Mouse (Mus musculus) forebrain, embryonic 12.5 days (tissue): ENCODE data around the gene Ptprm. TPM values are rescaled to one million over a fixed set of nuclear protein-coding genes. Genes with fewer than 3 reads are reported as not detected.

Experiments used
- ATAC-seq: fragments of 200-750 bp; cut with Nextera tagmentation; 2 replicates; pipeline ENCODE4 v1.8.0; 2017; ENCODE audit warnings: moderate TSS enrichment; ENCODE audit not compliant: low FRiP score
- H3K27ac ChIP-seq: fragments of 300-500 bp; sonication (generic); 2 replicates; pipeline ENCODE4 v1.5.1; 2016; ENCODE audit warnings: mild to moderate bottlenecking
- H3K27me3 ChIP-seq: fragments of 300-500 bp; sonication (generic); 2 replicates; pipeline ENCODE4 v1.6.1; 2016; ENCODE audit warnings: mild to moderate bottlenecking
- H3K36me3 ChIP-seq: fragments of 300-500 bp; sonication (generic); replicated peaks from 2 replicates; pipeline ENCODE4 v1.6.1; 2016; ENCODE audit warnings: mild to moderate bottlenecking
- H3K4me1 ChIP-seq: fragments of 300-500 bp; sonication (generic); 2 replicates; pipeline ENCODE4 v1.6.1; 2016
- H3K4me2 ChIP-seq: fragments of 300-500 bp; sonication (generic); 2 replicates; pipeline ENCODE4 v1.6.1; 2016; ENCODE audit warnings: mild to moderate bottlenecking, moderate library complexity
- H3K4me3 ChIP-seq: fragments of 300-500 bp; sonication (generic); replicated peaks from 2 replicates; pipeline ENCODE4 v1.5.1; 2016; ENCODE audit warnings: mild to moderate bottlenecking
- H3K9ac ChIP-seq: fragments of 300-500 bp; sonication (generic); 2 replicates; pipeline ENCODE4 v1.6.1; 2016; ENCODE audit warnings: mild to moderate bottlenecking
- H3K9me3 ChIP-seq: fragments of 300-500 bp; sonication (generic); 2 replicates; pipeline ENCODE4 v1.6.1; 2016
- WGBS: fragments of 180-500 bp; shearing (Covaris S2); methylation state at CpG from one replicate; pipeline ENCODE4 v1.1.7; 2016; 5-methylcytosine and 5-hydroxymethylcytosine counted together
- polyA plus RNA-seq: library from polyadenylated mRNA; unstranded; fragments of >200 nt; fragmentation: Nextera tagmentation; extraction: Ambion mirVana; gene quantifications from 2 replicates; pipeline ENCODE4 v1.2.1, GENCODE M21; 2016

The Ptprm gene
- polyA plus RNA-seq, 1 experiment from 2014 or later, result 8.8 TPM

DNA sequence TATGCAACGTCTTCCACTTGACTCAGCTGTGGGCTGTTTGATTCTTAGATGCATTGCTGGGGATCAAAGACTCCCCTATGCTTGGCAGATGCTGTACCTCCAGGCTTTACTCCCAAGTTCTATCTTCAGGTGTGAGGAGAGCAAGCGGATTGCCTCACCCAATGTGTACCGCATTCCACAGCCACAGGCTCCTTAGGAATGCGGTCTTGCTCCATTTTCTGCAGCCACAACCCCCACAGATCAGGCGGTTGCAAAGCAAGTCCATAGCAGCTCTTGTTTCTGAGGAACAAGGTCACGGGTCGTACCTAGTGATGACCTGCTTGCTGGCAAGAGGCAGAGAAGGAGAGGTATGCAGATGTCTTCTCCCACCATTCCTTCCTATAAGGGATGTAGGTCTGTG is 4.3 kb upstream of the Ptprm start:
- ATAC-seq, result no peak
- Histone ChIP-seq H3K4me1 (peaks cover 7% of the 10 kb centered on the region), H3K9ac (no peak overlapping the region), H3K9me3 (no peaks in the 10 kb centered on the region), H3K27me3 (peaks cover 14% of the 10 kb centered on the region), H3K36me3 (no peaks in the 10 kb centered on the region), H3K4me2 (no peak overlapping the region), H3K27ac (no peak overlapping the region), H3K4me3 (no peak overlapping the region)
- WGBS, result 94% methylated on average over 7 of the region's 7 CpGs

DNA sequence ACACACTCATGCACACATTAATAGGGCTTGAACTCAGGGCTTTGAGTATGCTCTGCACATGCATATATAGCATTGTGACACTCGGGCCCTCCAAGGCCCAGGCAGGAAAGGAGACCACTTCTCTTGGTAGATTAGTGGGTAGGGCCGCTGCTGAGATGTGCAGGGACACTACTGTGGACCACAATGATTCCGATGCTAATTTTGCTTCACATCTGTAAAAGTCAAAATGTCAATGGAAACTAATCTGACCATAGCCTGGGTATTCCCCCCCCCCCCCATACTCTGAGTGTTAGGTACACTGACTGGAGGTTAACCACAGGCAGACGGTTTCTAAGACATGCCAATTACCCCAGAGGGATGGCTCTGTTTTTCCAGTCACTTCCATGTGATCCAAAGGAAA is 2.9 kb upstream of the Ptprm start:
- H3K27me3 ChIP-seq, result peaks cover 22% of the 10 kb centered on the region
- WGBS, result 80% methylated on average over 4 of the region's 4 CpGs
- no peak overlapping the region for H3K9ac ChIP-seq
- H3K4me2 ChIP-seq, result no peak overlapping the region
- no peak for ATAC-seq
- no peaks in the 10 kb centered on the region for H3K36me3 ChIP-seq
- peaks cover 17% of the 10 kb centered on the region for H3K4me1 ChIP-seq
- H3K27ac ChIP-seq, result no peak overlapping the region
- no peaks in the 10 kb centered on the region for H3K9me3 ChIP-seq
- no peak overlapping the region for H3K4me3 ChIP-seq

GRCm38 (mm10) chr17:67355251-67355650 is 994 bp upstream of the Ptprm start:
- peaks cover 36% of the 10 kb centered on the region for H3K27me3 ChIP-seq
- no peak overlapping the region for H3K9ac ChIP-seq
- H3K4me3 ChIP-seq, result peak overlapping the region; percentile 70; the same call in 1 of the 2 replicates
- H3K36me3 ChIP-seq, result no peaks in the 10 kb centered on the region
- 30% methylated on average over 5 of the region's 5 CpGs for WGBS
- H3K4me2 ChIP-seq, result peak overlapping the region; percentile 89
- H3K27ac ChIP-seq, result no peak overlapping the region
- peaks cover 17% of the 10 kb centered on the region for H3K4me1 ChIP-seq
- no peaks in the 10 kb centered on the region for H3K9me3 ChIP-seq
- no peak for ATAC-seq

GRCm38 (mm10) chr17:67353796-67354450 is 334 bp downstream of the Ptprm start:
- Histone ChIP-seq H3K9me3 (no peaks in the 10 kb centered on the region), H3K36me3 (no peaks in the 10 kb centered on the region), H3K4me2 (peak overlapping the region; percentile 89), H3K27ac (0 out of 2 replicates have a peak overlapping the region, but pooled peaks have one; percentile 19), H3K4me3 (peak overlapping the region; percentile 70), H3K9ac (peak overlapping the region; percentile 80), H3K27me3 (peaks cover 36% of the 10 kb centered on the region), H3K4me1 (peaks cover 17% of the 10 kb centered on the region)
- WGBS, result under 1% methylated on average over 68 of the region's 68 CpGs
- peak; percentile 59 for ATAC-seq

GRCm38 (mm10) chr17:67352956-67353795 is 1.1 kb downstream of the Ptprm start:
- 4% methylated on average over 50 of the region's 50 CpGs for WGBS
- Histone ChIP-seq H3K9me3 (no peaks in the 10 kb centered on the region), H3K27ac (no peak overlapping the region), H3K27me3 (peaks cover 36% of the 10 kb centered on the region), H3K9ac (peak overlapping the region; percentile 80), H3K4me2 (peak overlapping the region; percentile 89), H3K36me3 (no peaks in the 10 kb centered on the region), H3K4me3 (peak overlapping the region; percentile 70), H3K4me1 (peaks cover 17% of the 10 kb centered on the region)
- ATAC-seq, result peak; percentile 11; the same call in 1 of the 2 replicates

DNA sequence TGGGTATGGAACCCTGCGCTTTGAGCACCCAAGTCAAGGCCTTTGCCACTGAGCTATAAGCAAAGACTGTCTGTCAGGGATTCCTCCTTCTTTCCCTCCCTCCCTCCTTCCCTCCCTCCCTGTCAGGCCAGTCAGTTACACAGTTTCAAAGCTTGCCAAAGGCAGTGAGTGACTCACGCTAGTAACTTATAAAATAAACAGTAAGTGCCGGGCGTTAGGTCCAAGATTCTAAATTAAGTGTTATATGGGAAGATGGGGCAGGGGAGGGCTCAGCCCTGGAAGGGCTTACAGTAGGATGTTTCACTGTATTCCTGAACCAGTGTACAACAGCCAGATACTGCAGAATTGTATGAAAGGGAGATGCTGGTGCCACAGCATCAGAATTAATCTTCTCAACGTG is 2.8 kb downstream of the Ptprm start:
- no peak overlapping the region for H3K4me2 ChIP-seq
- H3K27ac ChIP-seq, result no peak overlapping the region
- no peaks in the 10 kb centered on the region for H3K36me3 ChIP-seq
- no peaks in the 10 kb centered on the region for H3K9me3 ChIP-seq
- peaks cover 17% of the 10 kb centered on the region for H3K4me1 ChIP-seq
- ATAC-seq, result no peak
- H3K9ac ChIP-seq, result no peak overlapping the region
- no peak overlapping the region for H3K4me3 ChIP-seq
- peaks cover 34% of the 10 kb centered on the region for H3K27me3 ChIP-seq
- WGBS, result 71% methylated on average over 5 of the region's 5 CpGs

DNA sequence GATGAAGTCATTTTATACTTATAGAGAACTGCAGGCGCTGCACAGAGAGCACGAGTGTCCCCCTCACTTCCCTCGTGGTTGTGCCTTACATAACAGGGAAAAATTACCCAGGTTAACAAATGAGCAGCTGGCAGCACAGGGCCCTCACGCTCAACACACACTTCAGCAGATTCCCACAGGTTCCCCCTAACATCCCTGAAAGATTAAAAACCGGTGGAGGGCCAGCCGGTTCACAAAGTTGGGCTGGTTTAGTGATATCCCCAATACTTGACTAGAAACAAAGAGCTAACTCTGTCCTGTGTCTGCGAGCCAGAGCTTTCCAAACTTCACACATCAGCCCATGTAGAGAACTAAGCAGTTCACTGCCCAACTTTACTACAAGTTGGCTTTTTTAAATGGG is 3.7 kb downstream of the Ptprm start:
- Histone ChIP-seq H3K4me1 (peaks cover 17% of the 10 kb centered on the region), H3K9me3 (no peaks in the 10 kb centered on the region), H3K4me3 (no peak overlapping the region), H3K9ac (no peak overlapping the region), H3K36me3 (no peaks in the 10 kb centered on the region), H3K27ac (no peak overlapping the region), H3K4me2 (no peak overlapping the region), H3K27me3 (peaks cover 26% of the 10 kb centered on the region)
- no peak for ATAC-seq
- WGBS, result 77% methylated on average over 7 of the region's 7 CpGs

DNA sequence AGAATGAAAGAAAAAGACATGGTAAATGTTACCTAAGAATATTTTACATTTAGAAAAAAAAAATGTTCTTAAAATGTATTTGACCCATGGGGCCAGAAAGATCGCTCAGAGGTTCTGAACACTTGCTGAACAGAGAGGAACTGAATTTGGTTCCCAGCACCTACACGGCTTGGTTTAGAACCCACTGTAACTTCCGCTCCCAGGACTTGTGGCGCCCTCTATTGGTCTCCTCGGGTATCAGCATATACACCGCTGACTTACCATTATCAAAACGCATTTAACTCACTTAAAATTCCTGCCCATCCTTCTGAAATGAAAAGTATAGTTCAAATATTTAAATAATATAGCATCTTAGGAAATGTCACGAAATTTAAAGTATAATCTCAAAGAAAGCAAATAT is 4.7 kb downstream of the Ptprm start:
- Histone ChIP-seq H3K27me3 (peaks cover 22% of the 10 kb centered on the region), H3K9me3 (no peaks in the 10 kb centered on the region), H3K4me3 (no peak overlapping the region), H3K4me2 (no peak overlapping the region), H3K9ac (no peak overlapping the region), H3K36me3 (no peaks in the 10 kb centered on the region), H3K27ac (no peak overlapping the region), H3K4me1 (peaks cover 13% of the 10 kb centered on the region)
- no peak for ATAC-seq
- WGBS, result 93% methylated on average over 8 of the region's 8 CpGs

DNA sequence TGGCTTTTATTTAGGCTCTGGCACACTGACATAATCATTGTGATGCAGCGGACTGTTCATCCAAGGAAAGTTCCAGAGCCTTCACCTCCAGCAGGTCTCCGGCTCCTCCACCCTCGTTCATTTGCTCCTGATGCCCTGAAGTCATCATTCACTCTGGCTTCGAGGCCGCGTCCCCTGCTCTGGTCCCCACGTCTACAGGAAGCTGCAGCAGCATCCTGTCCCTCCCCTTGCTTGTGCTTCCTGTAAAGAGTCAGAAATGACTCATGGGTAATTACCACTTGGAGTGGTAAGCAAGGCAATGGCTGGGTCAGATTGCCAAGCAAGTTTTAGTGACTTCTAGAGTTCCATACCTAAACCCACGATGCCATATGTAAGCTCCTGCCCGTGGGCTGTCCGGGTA is 7.3 kb downstream of the Ptprm start:
- H3K36me3 ChIP-seq, result no peaks in the 10 kb centered on the region
- WGBS, result 91% methylated on average over 10 of the region's 10 CpGs
- no peak for ATAC-seq

GRCm38 (mm10) chr17:67345157-67345556 is 9.1 kb downstream of the Ptprm start:
- Histone ChIP-seq H3K27ac (no peak overlapping the region), H3K4me2 (no peak overlapping the region), H3K4me3 (no peak overlapping the region), H3K36me3 (no peaks in the 10 kb centered on the region), H3K9me3 (no peaks in the 10 kb centered on the region), H3K4me1 (no peaks in the 10 kb centered on the region), H3K27me3 (no peaks in the 10 kb centered on the region), H3K9ac (no peak overlapping the region)
- WGBS, result 91% methylated on average over 8 of the region's 8 CpGs
- ATAC-seq, result no peak

More for the DNA sequence above, 7.3 kb downstream of the Ptprm start:
- H3K27me3 ChIP-seq, result peaks cover 11% of the 10 kb centered on the region
- no peaks in the 10 kb centered on the region for H3K4me1 ChIP-seq
- H3K4me2 ChIP-seq, result no peak overlapping the region
- no peak overlapping the region for H3K9ac ChIP-seq
- no peak overlapping the region for H3K27ac ChIP-seq
- H3K9me3 ChIP-seq, result no peaks in the 10 kb centered on the region
- H3K4me3 ChIP-seq, result no peak overlapping the region

DNA sequence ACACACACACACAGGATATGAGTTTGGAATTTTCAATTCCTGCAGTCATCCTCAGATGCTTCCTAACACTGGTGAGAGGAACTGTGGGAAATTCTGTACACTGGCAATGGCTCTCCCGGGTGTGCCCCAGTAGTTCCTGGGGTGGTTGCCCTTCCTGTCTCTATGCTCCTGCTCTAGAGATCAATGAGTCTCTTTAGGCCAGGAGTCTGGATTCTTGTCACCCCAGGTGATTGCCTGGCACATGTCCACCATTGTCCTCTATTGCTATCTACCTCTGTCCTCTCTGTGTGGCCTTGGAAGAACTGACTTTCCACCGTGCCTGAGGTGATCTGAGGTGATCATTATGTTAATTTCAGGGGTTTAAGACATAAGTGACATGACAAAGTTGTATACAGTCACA is 10.8 kb downstream of the Ptprm start:
- no peak overlapping the region for H3K4me3 ChIP-seq
- no peak overlapping the region for H3K9ac ChIP-seq
- H3K4me1 ChIP-seq, result no peaks in the 10 kb centered on the region
- H3K4me2 ChIP-seq, result no peak overlapping the region
- H3K27me3 ChIP-seq, result no peaks in the 10 kb centered on the region
- H3K36me3 ChIP-seq, result no peaks in the 10 kb centered on the region
- H3K27ac ChIP-seq, result no peak overlapping the region
- H3K9me3 ChIP-seq, result no peaks in the 10 kb centered on the region
- WGBS, result 80% methylated on average over 2 of the region's 2 CpGs
- no peak for ATAC-seq

DNA sequence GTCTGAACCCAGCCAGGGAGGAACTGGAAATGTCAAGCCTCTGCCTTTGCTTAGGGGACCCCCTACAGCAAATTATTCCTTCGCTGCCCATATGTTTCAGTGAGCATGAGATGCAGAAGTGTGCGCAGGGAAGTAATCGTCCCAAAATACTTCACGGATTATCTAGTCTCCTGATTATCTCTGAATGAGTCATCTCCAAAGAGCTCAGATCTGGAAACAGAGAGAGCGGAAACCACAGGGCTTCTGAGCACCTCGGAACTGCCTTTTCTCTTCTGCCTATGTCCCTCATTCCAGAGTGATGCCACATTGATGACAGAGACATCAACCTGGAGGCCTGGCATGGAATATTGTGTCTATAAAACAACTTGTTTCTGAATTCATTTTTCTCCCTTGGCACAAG is 11.3 kb downstream of the Ptprm start:
- 95% methylated on average over 6 of the region's 6 CpGs for WGBS
- no peak overlapping the region for H3K4me2 ChIP-seq
- no peak overlapping the region for H3K27ac ChIP-seq
- no peaks in the 10 kb centered on the region for H3K27me3 ChIP-seq
- H3K36me3 ChIP-seq, result no peaks in the 10 kb centered on the region
- H3K9ac ChIP-seq, result no peak overlapping the region
- H3K4me1 ChIP-seq, result no peaks in the 10 kb centered on the region
- no peaks in the 10 kb centered on the region for H3K9me3 ChIP-seq
- ATAC-seq, result no peak
- no peak overlapping the region for H3K4me3 ChIP-seq

DNA sequence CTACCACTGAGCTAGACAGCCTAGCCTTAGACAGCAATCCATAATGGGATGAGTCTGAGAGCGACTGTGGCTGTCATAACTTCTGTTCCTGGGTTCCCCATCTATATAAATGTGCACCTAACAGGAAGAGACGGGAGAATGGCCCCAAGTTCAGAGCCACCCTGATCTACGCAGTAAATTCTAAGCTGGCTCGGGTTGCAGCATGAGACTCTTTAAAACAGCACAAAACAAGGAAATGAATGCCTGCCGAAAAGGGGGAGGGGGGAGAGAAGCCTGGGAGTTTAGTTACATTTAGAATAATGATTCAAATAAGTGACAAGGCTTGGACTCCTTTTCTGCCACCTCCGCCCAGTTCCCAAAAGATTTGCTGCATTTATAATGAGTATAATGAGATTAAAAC is 13.9 kb downstream of the Ptprm start:
- no peak overlapping the region for H3K4me3 ChIP-seq
- H3K9ac ChIP-seq, result no peak overlapping the region
- no peaks in the 10 kb centered on the region for H3K4me1 ChIP-seq
- 69% methylated on average over 6 of the region's 6 CpGs for WGBS
- H3K27ac ChIP-seq, result no peak overlapping the region
- H3K27me3 ChIP-seq, result no peaks in the 10 kb centered on the region
- no peak for ATAC-seq
- no peak overlapping the region for H3K4me2 ChIP-seq
- H3K36me3 ChIP-seq, result no peaks in the 10 kb centered on the region
- no peaks in the 10 kb centered on the region for H3K9me3 ChIP-seq
